Comparison of ENCODE assay signal across 9 mouse cellular contexts in the genomic region with DNA sequence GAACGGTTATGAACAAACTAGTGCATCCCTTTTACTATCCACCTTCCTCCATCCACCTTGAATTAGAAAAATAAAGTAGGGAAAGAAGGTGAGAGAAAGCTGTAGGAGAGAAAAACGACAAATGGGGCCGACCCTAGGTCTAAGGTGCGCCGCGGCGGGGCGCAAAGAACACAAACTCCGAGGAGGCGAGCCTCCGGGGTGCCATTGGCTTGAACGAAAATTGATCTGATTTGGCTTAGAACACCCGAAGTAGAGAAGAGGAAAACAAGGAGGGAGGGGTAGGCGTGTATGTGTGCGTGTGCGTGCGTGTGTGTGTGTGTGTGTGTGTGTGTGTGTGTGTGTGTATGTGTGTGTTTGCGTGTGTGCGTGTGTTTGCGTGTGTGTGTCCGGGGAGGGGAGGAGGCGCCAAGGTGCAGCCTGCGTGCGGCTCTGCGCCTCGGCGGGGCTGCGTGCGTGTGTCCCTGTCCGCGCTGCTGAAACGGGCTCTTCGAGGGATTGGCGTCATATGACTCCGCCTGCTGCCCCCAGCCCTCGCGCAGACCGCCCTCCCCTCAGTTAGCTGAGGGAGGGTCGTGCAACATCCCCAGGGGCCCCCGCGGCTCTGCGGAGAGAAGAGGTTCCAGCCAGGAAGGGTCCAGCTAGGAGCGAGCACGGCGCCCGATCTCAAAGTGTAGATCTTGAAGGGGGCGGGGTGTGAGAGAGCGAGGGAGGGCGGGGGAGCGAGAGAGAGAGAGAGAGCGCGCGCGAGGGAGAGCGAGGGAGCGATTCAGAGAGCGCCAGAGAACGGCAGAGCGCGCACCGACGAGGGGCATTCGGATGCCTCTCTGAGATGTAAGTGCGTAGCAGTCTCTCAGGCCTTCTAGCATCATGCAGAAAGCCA. TPM values are rescaled to one million over a fixed set of nuclear protein-coding genes. Genes with fewer than 3 reads are reported as not detected.
DNase-seq lines count a peak whose midpoint lies in the region; ATAC-seq and TF ChIP-seq lines count a peak whose summit lies in the region.
"Had no signal": no experiment of that assay in that cellular context is flagged by ENCODE, and none has a peak within 500 bp of the region (broad histone marks: within the 10 kb centered on the region; RNA-seq: fewer than 3 reads in every experiment).

A gene (plus strand): TSS at position 778 of the 880 bp plus-strand sequence.

- no peaks in the 10 kb centered on the region for H3K9me3 ChIP-seq in forebrain, embryonic 12.5 days
- no peaks in the 10 kb centered on the region for H3K9me3 ChIP-seq in hindbrain, postnatal 0 days (ENCODE audit: low read length)

- H3K4me2 ChIP-seq in forebrain, embryonic 12.5 days, result peak within 1 kb of the TSS; percentile 94
- peak within 1 kb of the TSS; percentile 68 for H3K4me2 ChIP-seq in hindbrain, postnatal 0 days (ENCODE audit: low read depth, low read length)

- no peak for TF ChIP-seq EP300 in heart, adult 2 months (IDR thresholded peaks at IDR 0.05; ENCODE audit: insufficient read depth, low read depth, low read length)

- H3K36me3 ChIP-seq in heart, adult 2 months (ENCODE audit: control insufficient read depth, insufficient read depth, low read length), result no peaks in the 10 kb centered on the region
- H3K36me3 ChIP-seq in forebrain, embryonic 12.5 days (replicated peaks), result no peaks in the 10 kb centered on the region
- no peaks in the 10 kb centered on the region for H3K36me3 ChIP-seq in hindbrain, postnatal 0 days (ENCODE audit: insufficient read depth, low read length)

- no peak within 1 kb of the TSS for H3K9ac ChIP-seq in heart, adult 2 months (ENCODE audit: low read depth, low read length)
- 0 out of 2 replicates have a peak within 1 kb of the TSS, but pooled peaks have one; percentile 8 for H3K9ac ChIP-seq in forebrain, embryonic 12.5 days
- peak within 1 kb of the TSS; percentile 43 for H3K9ac ChIP-seq in hindbrain, postnatal 0 days (replicated peaks; ENCODE audit: low read length)

- ATAC-seq in forebrain, embryonic 12.5 days (ENCODE audit: low FRiP score), result peak; percentile 82
- ATAC-seq in hindbrain, postnatal 0 days, result peak; percentile 86

- peak in 1 of 2 experiments; percentile 24 for DNase-seq in heart, adult 2 months
- no peak for DNase-seq in heart, adult 9 months (ENCODE audit: low spot score in 2 of 2)
- DNase-seq in brain, embryonic 14.5 days (ENCODE audit: low read depth), result peak; percentile 89
- DNase-seq in hindbrain, postnatal 0 days (ENCODE audit: low spot score), result peak; percentile 79
- peak; percentile 24 for DNase-seq in liver
- DNase-seq in spleen, adult 12 weeks (ENCODE audit: low spot score), result no peak

- H3K79me2 ChIP-seq in heart, adult 2 months (replicated peaks; ENCODE audit: control insufficient read depth, insufficient read depth, low read length), result no peaks in the 10 kb centered on the region

- no peak for TF ChIP-seq CTCF in heart, adult 2 months (IDR thresholded peaks at IDR 0.05)
- no peak for TF ChIP-seq CTCF in brain, embryonic 14.5 days (IDR thresholded peaks at IDR 0.05; ENCODE audit: borderline replicate concordance, extremely low read depth, insufficient read depth, insufficient read length)
- TF ChIP-seq CTCF in hindbrain, postnatal 0 days (IDR thresholded peaks at IDR 0.05; ENCODE audit: low read depth), result no peak
- TF ChIP-seq CTCF in olfactory bulb, adult 2 months (IDR thresholded peaks at IDR 0.05; ENCODE audit: insufficient read depth, low read depth, low read length), result no peak

- WGBS in heart, adult 2 months, result 1% methylated on average over 63 of the region's 64 CpGs
- under 1% methylated on average over 52 of the region's 64 CpGs for WGBS in forebrain, embryonic 12.5 days
- under 1% methylated on average over 56 of the region's 64 CpGs for WGBS in hindbrain, postnatal 0 days
- WGBS in olfactory bulb, adult 2 months, result under 1% methylated on average over 59 of the region's 64 CpGs

- H3K27ac ChIP-seq in heart, adult 2 months, result no peak within 1 kb of the TSS
- no peak within 1 kb of the TSS for H3K27ac ChIP-seq in forebrain, embryonic 12.5 days
- H3K27ac ChIP-seq in hindbrain, postnatal 0 days, result peak within 1 kb of the TSS; percentile 51; the same call in 1 of the 2 replicates
- peak within 1 kb of the TSS; percentile 87 for H3K27ac ChIP-seq in olfactory bulb, adult 2 months (ENCODE audit: insufficient read depth, low read depth, low read length)

- H3K27me3 ChIP-seq in heart, adult 2 months (ENCODE audit: control insufficient read depth, insufficient read depth, low read length), result peaks cover 17% of the 10 kb centered on the region
- peaks cover 93% of the 10 kb centered on the region for H3K27me3 ChIP-seq in forebrain, embryonic 12.5 days
- H3K27me3 ChIP-seq in hindbrain, postnatal 0 days (ENCODE audit: insufficient read depth, low read length), result peaks cover 36% of the 10 kb centered on the region

- peaks cover 1% of the 10 kb centered on the region; the same call in 1 of the 2 replicates for H3K4me1 ChIP-seq in heart, adult 2 months (ENCODE audit: control insufficient read depth, insufficient read depth, low read length)
- peaks cover 28% of the 10 kb centered on the region for H3K4me1 ChIP-seq in forebrain, embryonic 12.5 days
- H3K4me1 ChIP-seq in hindbrain, postnatal 0 days (ENCODE audit: insufficient read depth, low read length), result no peaks in the 10 kb centered on the region; the same call in none of the 2 replicates
- peaks cover 19% of the 10 kb centered on the region for H3K4me1 ChIP-seq in olfactory bulb, adult 2 months (ENCODE audit: control insufficient read depth, insufficient read depth, low read length)

- no peak for TF ChIP-seq POLR2A in heart, adult 2 months (IDR thresholded peaks at IDR 0.05; ENCODE audit: insufficient read depth, low read depth, low read length)
- no peak for TF ChIP-seq POLR2A in brain, embryonic 14.5 days (IDR thresholded peaks at IDR 0.05; ENCODE audit: borderline replicate concordance, extremely low read depth, insufficient read depth, insufficient read length, poor library complexity, severe bottlenecking)
- peak; percentile 68 for TF ChIP-seq POLR2A in olfactory bulb, adult 2 months (IDR thresholded peaks at IDR 0.05; ENCODE audit: insufficient read depth, low read depth, low read length)

- intact Hi-C loops in heart, adult 2 months (cut with DNase I), result no loop called here

- peak within 1 kb of the TSS; percentile 24; the same call in 1 of the 2 replicates for H3K4me3 ChIP-seq in heart, adult 2 months
- peak within 1 kb of the TSS; percentile 47 for H3K4me3 ChIP-seq in forebrain, embryonic 12.5 days (replicated peaks)
- H3K4me3 ChIP-seq in hindbrain, postnatal 0 days (ENCODE audit: low read length), result peak within 1 kb of the TSS; percentile 43
- peak within 1 kb of the TSS; percentile 73 for H3K4me3 ChIP-seq in olfactory bulb, adult 2 months (ENCODE audit: insufficient read depth, low read depth, low read length)

RNA-seq across cellular contexts. Expression of the gene that starts here (rescaled TPM):
- total RNA-seq in heart, adult 2 months (2021), result not detected
- not detected in 2 replicates for polyA plus RNA-seq in heart, adult 2 months (2012; rRNA removed)
- polyA plus RNA-seq in brain, embryonic 14.5 days (2012; rRNA removed), result 4.3 and 6.0 TPM in 2 replicates
- 0.18 and 0.24 TPM in 2 replicates for polyA plus RNA-seq in forebrain, embryonic 12.5 days (2016; fragmentation: Nextera tagmentation; extraction: Ambion mirVana)
- 44.4 and 53.4 TPM in 2 replicates for total RNA-seq in hindbrain, postnatal 0 days (2014; rRNA removed)
- polyA plus RNA-seq in hindbrain, postnatal 0 days (2015; fragmentation: Nextera tagmentation; extraction: Ambion mirVana), result 28.3 and 29.6 TPM in 2 replicates
- polyA plus RNA-seq in olfactory bulb, adult 2 months (2012; ENCODE audit: insufficient read depth, insufficient read length, low replicate concordance, missing spikeins), result not detected in 2 replicates
- total RNA-seq: heart, postnatal 10 days had no signal

Comparison
In these comparisons a context has a peak if more than half of its experiments do, and no peak if none do; other contexts are left out.
1. RNA of the gene that starts here (total RNA-seq): 44.4 to 53.4 TPM in hindbrain, postnatal 0 days; not detected in heart, adult 2 months; every median in the first group is over 10 times any median in the second.
2. Peak in ATAC-seq, H3K4me3 ChIP-seq, H3K9ac ChIP-seq and H3K4me2 ChIP-seq in forebrain, embryonic 12.5 days; RNA of the gene not detected or under 1 TPM.
3. DNase-seq: peak in brain, embryonic 14.5 days (single experiment), hindbrain, postnatal 0 days (single experiment) and liver (single experiment); none in heart, adult 9 months (0 of 2) and spleen, adult 12 weeks (single experiment).
4. H3K27ac ChIP-seq: peak in hindbrain, postnatal 0 days (single experiment) and olfactory bulb, adult 2 months (single experiment); none in heart, adult 2 months (single experiment) and forebrain, embryonic 12.5 days (single experiment).
5. Peak in every context shown above with its lines, with median percentiles within 50 percentile points of each other: H3K4me3 ChIP-seq.